Mouse (Mus musculus) limb, embryonic 13.5 days (tissue): ENCODE measurements around the gene Soga1. TPM values are rescaled to one million over a fixed set of nuclear protein-coding genes. Genes with fewer than 3 reads are reported as not detected.

Experiments
- ATAC-seq: fragments of 200-750 bp; cut with Nextera tagmentation; 2 replicates; pipeline ENCODE4 v1.8.0; 2017; ENCODE audit warnings: low read depth, moderate number of reproducible peaks, moderate TSS enrichment; ENCODE audit not compliant: low FRiP score
- H3K27ac ChIP-seq: fragments of 300-500 bp; sonication (generic); 2 replicates; pipeline ENCODE4 v1.5.1; 2015; ENCODE audit warnings: inconsistent platforms, mild to moderate bottlenecking, moderate library complexity
- H3K27me3 ChIP-seq: fragments of 300-500 bp; sonication (generic); 2 replicates; pipeline ENCODE4 v1.6.1; 2015; ENCODE audit warnings: mild to moderate bottlenecking, inconsistent platforms
- H3K36me3 ChIP-seq: fragments of 300-500 bp; sonication (generic); 2 replicates; pipeline ENCODE4 v1.6.1; 2015; ENCODE audit warnings: inconsistent platforms, mild to moderate bottlenecking, moderate library complexity
- H3K4me1 ChIP-seq: fragments of 300-500 bp; sonication (generic); 2 replicates; pipeline ENCODE4 v1.6.1; 2015; ENCODE audit warnings: inconsistent platforms
- H3K4me2 ChIP-seq: fragments of 300-500 bp; sonication (generic); replicated peaks from 2 replicates; pipeline ENCODE4 v1.6.1; 2015; ENCODE audit warnings: inconsistent platforms, mild to moderate bottlenecking, moderate library complexity
- H3K4me3 ChIP-seq: fragments of 300-500 bp; sonication (generic); 2 replicates; pipeline ENCODE4 v1.5.1; 2015; ENCODE audit warnings: moderate library complexity, mild to moderate bottlenecking, inconsistent platforms
- H3K9ac ChIP-seq: fragments of 300-500 bp; sonication (generic); 2 replicates; pipeline ENCODE4 v1.6.1; 2015; ENCODE audit warnings: mild to moderate bottlenecking, inconsistent platforms
- H3K9me3 ChIP-seq: fragments of 300-500 bp; sonication (generic); 2 replicates; pipeline ENCODE4 v1.6.1; 2016; ENCODE audit warnings: inconsistent platforms
- WGBS: fragments of 180-500 bp; shearing (Covaris S2); methylation state at CpG from one replicate; pipeline ENCODE4 v1.1.7; 2015; 5-methylcytosine and 5-hydroxymethylcytosine counted together
- polyA plus RNA-seq: library from polyadenylated mRNA; unstranded; fragments of >200 nt; fragmentation: Nextera tagmentation; extraction: Ambion mirVana; gene quantifications from 2 replicates; pipeline ENCODE4 v1.2.1, GENCODE M21; 2015

The Soga1 gene
- polyA plus RNA-seq = 4.1 and 4.2 TPM in 2 replicates

- peaks cover 46% of the 10 kb centered on the region for H3K4me1 ChIP-seq
- no peaks in the 10 kb centered on the region for H3K27me3 ChIP-seq
- H3K36me3 ChIP-seq = peaks cover 11% of the 10 kb centered on the region
- peak; percentile 88 for ATAC-seq
- peak within 1 kb of the TSS; percentile 97 for H3K4me3 ChIP-seq
- H3K27ac ChIP-seq = peak within 1 kb of the TSS; percentile 99
- H3K9me3 ChIP-seq = no peaks in the 10 kb centered on the region
- peak within 1 kb of the TSS; percentile 99 for H3K9ac ChIP-seq
- under 1% methylated on average over 104 of the region's 136 CpGs for WGBS
- peak within 1 kb of the TSS; percentile 98 for H3K4me2 ChIP-seq
Observed at GRCm38 (mm10) chr2:157078793-157079700, at the start of gene Soga1. TSS of gene Soga1 (minus strand) at chr2:157079254.

- ATAC-seq = no peak
- WGBS = 68% methylated on average over 4 of the region's 4 CpGs
- Histone ChIP-seq H3K9me3 (no peaks in the 10 kb centered on the region), H3K27ac (no peak overlapping the region), H3K4me3 (no peak overlapping the region), H3K27me3 (no peaks in the 10 kb centered on the region), H3K36me3 (peaks cover 35% of the 10 kb centered on the region), H3K4me1 (no peaks in the 10 kb centered on the region), H3K4me2 (no peak overlapping the region), H3K9ac (no peak overlapping the region)
Observed at GRCm38 (mm10) chr2:157128072-157128471, 49.0 kb upstream of the Soga1 start.

GRCm38 (mm10) chr2:157127370-157127769 is 48.3 kb upstream of the Soga1 start:
- H3K4me2 ChIP-seq = no peak overlapping the region
- ATAC-seq = no peak
- 87% methylated on average over 3 of the region's 3 CpGs for WGBS

GRCm38 (mm10) chr2:157125246-157125645 is 46.2 kb upstream of the Soga1 start:
- no peak overlapping the region for H3K27ac ChIP-seq
- no peak for ATAC-seq
- no peak overlapping the region for H3K4me2 ChIP-seq
- H3K4me3 ChIP-seq = no peak overlapping the region
- peaks cover 56% of the 10 kb centered on the region for H3K36me3 ChIP-seq
- H3K9me3 ChIP-seq = no peaks in the 10 kb centered on the region
- WGBS = 94% methylated on average over 3 of the region's 3 CpGs
- H3K9ac ChIP-seq = no peak overlapping the region
- no peaks in the 10 kb centered on the region for H3K4me1 ChIP-seq
- no peaks in the 10 kb centered on the region for H3K27me3 ChIP-seq

More at GRCm38 (mm10) chr2:157127370-157127769, 48.3 kb upstream of the Soga1 start:
- H3K4me3 ChIP-seq = no peak overlapping the region
- no peak overlapping the region for H3K27ac ChIP-seq
- H3K27me3 ChIP-seq = no peaks in the 10 kb centered on the region
- H3K9me3 ChIP-seq = no peaks in the 10 kb centered on the region
- no peak overlapping the region for H3K9ac ChIP-seq
- no peaks in the 10 kb centered on the region for H3K4me1 ChIP-seq
- H3K36me3 ChIP-seq = peaks cover 40% of the 10 kb centered on the region

- 90% methylated on average over 8 of the region's 8 CpGs for WGBS
- no peak for ATAC-seq
- Histone ChIP-seq H3K27ac (no peak overlapping the region), H3K4me3 (no peak overlapping the region), H3K36me3 (peaks cover 54% of the 10 kb centered on the region), H3K4me2 (no peak overlapping the region), H3K27me3 (no peaks in the 10 kb centered on the region), H3K9me3 (no peaks in the 10 kb centered on the region), H3K4me1 (no peaks in the 10 kb centered on the region), H3K9ac (no peak overlapping the region)
Observed at GRCm38 (mm10) chr2:157121766-157122165, 42.7 kb upstream of the Soga1 start.

- ATAC-seq = no peak
- H3K4me2 ChIP-seq = no peak overlapping the region
- H3K9me3 ChIP-seq = no peaks in the 10 kb centered on the region
- H3K36me3 ChIP-seq = peaks cover 50% of the 10 kb centered on the region
- WGBS = 74% methylated on average over 3 of the region's 3 CpGs
- no peak overlapping the region for H3K27ac ChIP-seq
- no peaks in the 10 kb centered on the region for H3K4me1 ChIP-seq
- H3K9ac ChIP-seq = no peak overlapping the region
- no peaks in the 10 kb centered on the region for H3K27me3 ChIP-seq
- H3K4me3 ChIP-seq = no peak overlapping the region
Observed at GRCm38 (mm10) chr2:157119075-157119474, 40.0 kb upstream of the Soga1 start.

- no peak overlapping the region for H3K4me3 ChIP-seq
- H3K27ac ChIP-seq = no peak overlapping the region
- no peaks in the 10 kb centered on the region for H3K9me3 ChIP-seq
- ATAC-seq = no peak
- no peak overlapping the region for H3K9ac ChIP-seq
- H3K4me1 ChIP-seq = no peaks in the 10 kb centered on the region
- peaks cover 55% of the 10 kb centered on the region for H3K36me3 ChIP-seq
- no peaks in the 10 kb centered on the region for H3K27me3 ChIP-seq
- WGBS = 86% methylated on average over 4 of the region's 4 CpGs
- H3K4me2 ChIP-seq = no peak overlapping the region
Observed at GRCm38 (mm10) chr2:157118556-157118955, 39.5 kb upstream of the Soga1 start.

- Histone ChIP-seq H3K9me3 (no peaks in the 10 kb centered on the region), H3K4me2 (no peak overlapping the region), H3K9ac (no peak overlapping the region), H3K4me1 (no peaks in the 10 kb centered on the region), H3K27ac (no peak overlapping the region), H3K4me3 (no peak overlapping the region), H3K27me3 (no peaks in the 10 kb centered on the region), H3K36me3 (peaks cover 58% of the 10 kb centered on the region)
- ATAC-seq = no peak
- WGBS = 19% methylated on average over 3 of the region's 3 CpGs
Observed at GRCm38 (mm10) chr2:157116964-157117363, 37.9 kb upstream of the Soga1 start.

GRCm38 (mm10) chr2:157108236-157108635 is 29.2 kb upstream of the Soga1 start:
- no peak for ATAC-seq
- Histone ChIP-seq H3K36me3 (peaks cover 77% of the 10 kb centered on the region), H3K4me2 (no peak overlapping the region), H3K9me3 (no peaks in the 10 kb centered on the region), H3K9ac (no peak overlapping the region), H3K27me3 (no peaks in the 10 kb centered on the region), H3K4me1 (no peaks in the 10 kb centered on the region), H3K4me3 (no peak overlapping the region), H3K27ac (no peak overlapping the region)
- 85% methylated on average over 4 of the region's 4 CpGs for WGBS

- Histone ChIP-seq H3K27me3 (no peaks in the 10 kb centered on the region), H3K4me1 (no peaks in the 10 kb centered on the region), H3K27ac (no peak overlapping the region), H3K4me2 (no peak overlapping the region), H3K4me3 (no peak overlapping the region), H3K9ac (no peak overlapping the region), H3K36me3 (peaks cover 81% of the 10 kb centered on the region), H3K9me3 (no peaks in the 10 kb centered on the region)
- ATAC-seq = no peak
- WGBS = 88% methylated on average over 8 of the region's 8 CpGs
Observed at GRCm38 (mm10) chr2:157104454-157104853, 25.4 kb upstream of the Soga1 start.

GRCm38 (mm10) chr2:157102256-157102655 is 23.2 kb upstream of the Soga1 start:
- Histone ChIP-seq H3K36me3 (peaks cover 76% of the 10 kb centered on the region), H3K4me3 (no peak overlapping the region), H3K4me1 (no peaks in the 10 kb centered on the region), H3K9ac (no peak overlapping the region), H3K27ac (no peak overlapping the region), H3K4me2 (no peak overlapping the region), H3K9me3 (no peaks in the 10 kb centered on the region), H3K27me3 (no peaks in the 10 kb centered on the region)
- no peak for ATAC-seq
- 70% methylated on average over 2 of the region's 2 CpGs for WGBS

- H3K36me3 ChIP-seq = peaks cover 71% of the 10 kb centered on the region
- WGBS = 97% methylated on average over 9 of the region's 9 CpGs
- no peak for ATAC-seq
Observed at GRCm38 (mm10) chr2:157101650-157102049, 22.6 kb upstream of the Soga1 start.

GRCm38 (mm10) chr2:157100319-157100605 is 21.2 kb upstream of the Soga1 start:
- no peaks in the 10 kb centered on the region for H3K4me1 ChIP-seq
- H3K36me3 ChIP-seq = peaks cover 68% of the 10 kb centered on the region
- H3K4me2 ChIP-seq = no peak overlapping the region
- H3K27me3 ChIP-seq = no peaks in the 10 kb centered on the region
- H3K9ac ChIP-seq = no peak overlapping the region
- ATAC-seq = no peak
- H3K4me3 ChIP-seq = no peak overlapping the region
- H3K27ac ChIP-seq = no peak overlapping the region
- WGBS = 84% methylated on average over 12 of the region's 12 CpGs
- no peaks in the 10 kb centered on the region for H3K9me3 ChIP-seq

More at GRCm38 (mm10) chr2:157101650-157102049, 22.6 kb upstream of the Soga1 start:
- H3K9me3 ChIP-seq = no peaks in the 10 kb centered on the region
- no peak overlapping the region for H3K4me3 ChIP-seq
- no peaks in the 10 kb centered on the region for H3K4me1 ChIP-seq
- H3K9ac ChIP-seq = no peak overlapping the region
- H3K4me2 ChIP-seq = no peak overlapping the region
- H3K27ac ChIP-seq = no peak overlapping the region
- no peaks in the 10 kb centered on the region for H3K27me3 ChIP-seq
